Mouse (Mus musculus) A20 (cell line): ENCODE results near the gene Jmjd1c.

Experiments
- DNase-seq: peaks from one replicate; pipeline ENCODE4 v3.0.0-alpha.2; 2011; ENCODE audit warnings: low read depth, low spot score

Jmjd1c gene

GRCm38 (mm10) chr10:67225528-67225927, 129.6 kb downstream of the Jmjd1c start:
- DNase-seq = no peak

GRCm38 (mm10) chr10:67226109-67226508, 130.2 kb downstream of the Jmjd1c start:
- no peak for DNase-seq

GRCm38 (mm10) chr10:67226543-67226942, 130.6 kb downstream of the Jmjd1c start:
- no peak for DNase-seq

- no peak for DNase-seq
These were observed 134.5 kb downstream of the Jmjd1c start for GRCm38 (mm10) chr10:67230439-67230838.

- peak; percentile 65 for DNase-seq
These were observed 151.2 kb downstream of the Jmjd1c start for GRCm38 (mm10) chr10:67247145-67247544.

- DNase-seq = no peak
These were observed 153.6 kb downstream of the Jmjd1c start for GRCm38 (mm10) chr10:67249486-67249885.

GRCm38 (mm10) chr10:67250846-67251245, 154.9 kb downstream of the Jmjd1c start:
- DNase-seq = no peak

- no peak for DNase-seq
These were observed 156.4 kb downstream of the Jmjd1c start for GRCm38 (mm10) chr10:67252353-67252752.

GRCm38 (mm10) chr10:67253115-67253514, 157.2 kb downstream of the Jmjd1c start:
- DNase-seq = no peak

- peak; percentile 45 for DNase-seq
These were observed 168.9 kb downstream of the Jmjd1c start for GRCm38 (mm10) chr10:67264852-67265251.

GRCm38 (mm10) chr10:67275916-67276315, 180.0 kb downstream of the Jmjd1c start:
- DNase-seq = no peak

- no peak for DNase-seq
These were observed 185.9 kb downstream of the Jmjd1c start for GRCm38 (mm10) chr10:67281852-67282251.

GRCm38 (mm10) chr10:67282531-67282930, 186.6 kb downstream of the Jmjd1c start:
- DNase-seq = no peak

- no peak for DNase-seq
These were observed 187.6 kb downstream of the Jmjd1c start for GRCm38 (mm10) chr10:67283516-67283915.

- no peak for DNase-seq
These were observed 188.4 kb downstream of the Jmjd1c start for GRCm38 (mm10) chr10:67284311-67284710.

GRCm38 (mm10) chr10:67284761-67285175, 188.8 kb downstream of the Jmjd1c start:
- DNase-seq = peak; percentile 64

GRCm38 (mm10) chr10:67285176-67285814, 189.4 kb downstream of the Jmjd1c start, which contains the start of gene Nrbf2:
TSS of gene Nrbf2 (minus strand) at chr10:67285305.
- peak; percentile 95 for DNase-seq

- DNase-seq = no peak
These were observed 192.0 kb downstream of the Jmjd1c start for GRCm38 (mm10) chr10:67287877-67288276.

- DNase-seq = peak; percentile 40
These were observed 194.7 kb downstream of the Jmjd1c start for GRCm38 (mm10) chr10:67290622-67291021.

- DNase-seq = no peak
These were observed 195.2 kb downstream of the Jmjd1c start for GRCm38 (mm10) chr10:67291087-67291486.

- no peak for DNase-seq
These were observed 199.4 kb downstream of the Jmjd1c start for GRCm38 (mm10) chr10:67295331-67295730.

- no peak for DNase-seq
These were observed 200.1 kb downstream of the Jmjd1c start for GRCm38 (mm10) chr10:67295938-67296466.

GRCm38 (mm10) chr10:67296482-67297152, 200.7 kb downstream of the Jmjd1c start:
- no peak for DNase-seq
